Mouse (Mus musculus) forebrain, postnatal 0 days (tissue): ENCODE results near the gene Prpf31. TPM values are rescaled to one million over a fixed set of nuclear protein-coding genes. Genes with fewer than 3 reads are reported as not detected.

Source experiments
- ATAC-seq: fragments of 200-750 bp; cut with Nextera tagmentation; 2 replicates; pipeline ENCODE4 v1.8.0; 2017; ENCODE audit warnings: mild to moderate bottlenecking, moderate library complexity
- DNase-seq: peaks from one replicate; pipeline ENCODE4 v3.0.0-alpha.2; 2015
- H3K27ac ChIP-seq: fragments of 300-500 bp; sonication (generic); 2 replicates; pipeline ENCODE4 v1.5.1; 2014; ENCODE audit warnings: low read depth, mild to moderate bottlenecking, antibody characterized with exemption, low read length, moderate library complexity, mixed read lengths
- H3K27me3 ChIP-seq: fragments of 300-500 bp; sonication (generic); 2 replicates; pipeline ENCODE4 v1.6.1; 2014; ENCODE audit warnings: mild to moderate bottlenecking, low read length, mixed read lengths; ENCODE audit not compliant: insufficient read depth
- H3K36me3 ChIP-seq: fragments of 300-500 bp; sonication (generic); 2 replicates; pipeline ENCODE4 v1.6.1; 2014; ENCODE audit warnings: mild to moderate bottlenecking, moderate library complexity; ENCODE audit not compliant: insufficient read depth
- H3K4me1 ChIP-seq: fragments of 300-500 bp; sonication (generic); 2 replicates; pipeline ENCODE4 v1.6.1; 2014; ENCODE audit warnings: antibody characterized with exemption; ENCODE audit not compliant: insufficient read depth
- H3K4me2 ChIP-seq: fragments of 300-500 bp; sonication (generic); 2 replicates; pipeline ENCODE4 v1.6.1; 2014; ENCODE audit warnings: low read depth, mild to moderate bottlenecking, moderate library complexity
- H3K4me3 ChIP-seq: fragments of 300-500 bp; sonication (generic); 2 replicates; pipeline ENCODE4 v1.5.1; 2014; ENCODE audit warnings: low read depth, low read length, mixed read lengths
- H3K9ac ChIP-seq: fragments of 300-500 bp; sonication (generic); 2 replicates; pipeline ENCODE4 v1.6.1; 2014; ENCODE audit warnings: mild to moderate bottlenecking
- H3K9me3 ChIP-seq: fragments of 300-500 bp; sonication (generic); 2 replicates; pipeline ENCODE4 v1.6.1; 2016; ENCODE audit warnings: low read length
- CTCF ChIP-seq: sonication (generic); IDR thresholded peaks from 2 replicates; pipeline ENCODE4 v1.5.1; 2016; ENCODE audit warnings: antibody characterized with exemption, control low read depth, low read depth
- WGBS: fragments of 180-500 bp; shearing (Covaris S2); extraction: QIAGEN DNeasy Blood & Tissue Kit; methylation state at CpG from one replicate; pipeline ENCODE4 v1.1.7; 2014; 5-methylcytosine and 5-hydroxymethylcytosine counted together
- polyA plus RNA-seq: library from polyadenylated mRNA; unstranded; fragments of >200 nt; fragmentation: Nextera tagmentation; extraction: Ambion mirVana; gene quantifications from 2 replicates; pipeline ENCODE4 v1.2.1, GENCODE M21; 2015
- total RNA-seq: library from RNA; depleted of rRNA; stranded (reverse); fragments of >200 nt; gene quantifications from 2 replicates; pipeline ENCODE4 v1.2.3, GENCODE M21; 2014

Prpf31 gene
- total and polyA plus RNA-seq, 2 experiments from 2014 or later: 63.5 to 77.8 TPM

- ATAC-seq: no peak
- Histone ChIP-seq H3K36me3 (no peaks in the 10 kb centered on the region), H3K4me3 (no peak overlapping the region), H3K9me3 (no peaks in the 10 kb centered on the region), H3K4me2 (no peak overlapping the region), H3K27me3 (no peaks in the 10 kb centered on the region), H3K4me1 (no peaks in the 10 kb centered on the region), H3K9ac (no peak overlapping the region), H3K27ac (no peak overlapping the region)
- DNase-seq: no peak
- WGBS: 59% methylated on average over 3 of the region's 3 CpGs
- TF ChIP-seq CTCF: no peak
These were observed 20.7 kb upstream of the Prpf31 start for GRCm38 (mm10) chr7:3609082-3609481.

GRCm38 (mm10) chr7:3610437-3610836 lies 19.3 kb upstream of the Prpf31 start:
- no peaks in the 10 kb centered on the region for H3K9me3 ChIP-seq
- DNase-seq (no peak), ATAC-seq (no peak)
- H3K4me3 ChIP-seq: no peak overlapping the region
- H3K4me1 ChIP-seq: no peaks in the 10 kb centered on the region
- H3K9ac ChIP-seq: no peak overlapping the region
- 96% methylated on average over 3 of the region's 3 CpGs for WGBS
- no peak overlapping the region for H3K27ac ChIP-seq
- TF ChIP-seq CTCF: no peak
- no peak overlapping the region for H3K4me2 ChIP-seq
- no peaks in the 10 kb centered on the region for H3K36me3 ChIP-seq
- H3K27me3 ChIP-seq: no peaks in the 10 kb centered on the region

- H3K27ac ChIP-seq: no peak overlapping the region
- no peaks in the 10 kb centered on the region for H3K9me3 ChIP-seq
- H3K36me3 ChIP-seq: no peaks in the 10 kb centered on the region
- no peaks in the 10 kb centered on the region for H3K4me1 ChIP-seq
- no peak overlapping the region for H3K4me3 ChIP-seq
- DNase-seq (no peak), ATAC-seq (no peak)
- H3K27me3 ChIP-seq: no peaks in the 10 kb centered on the region
- H3K9ac ChIP-seq: no peak overlapping the region
- no peak overlapping the region for H3K4me2 ChIP-seq
- no peak for TF ChIP-seq CTCF
- WGBS: 94% methylated on average over 13 of the region's 13 CpGs
These were observed 18.8 kb upstream of the Prpf31 start for GRCm38 (mm10) chr7:3611006-3611405.

- Histone ChIP-seq H3K9ac (no peak overlapping the region), H3K4me3 (no peak overlapping the region), H3K4me1 (peaks cover 4% of the 10 kb centered on the region; the same call in 1 of the 2 replicates), H3K9me3 (no peaks in the 10 kb centered on the region), H3K27me3 (no peaks in the 10 kb centered on the region), H3K36me3 (peaks cover 2% of the 10 kb centered on the region; the same call in 1 of the 2 replicates), H3K27ac (no peak overlapping the region), H3K4me2 (no peak overlapping the region)
- TF ChIP-seq CTCF: no peak
- ATAC-seq (no peak), DNase-seq (no peak)
- 80% methylated on average over 3 of the region's 3 CpGs for WGBS
These were observed 15.8 kb upstream of the Prpf31 start for GRCm38 (mm10) chr7:3614021-3614420.

GRCm38 (mm10) chr7:3616057-3616388 lies 13.8 kb upstream of the Prpf31 start, which contains the start of gene Oscar:
Oscar (minus strand) TSS chr7:3616157.
- Histone ChIP-seq H3K36me3 (peaks cover 18% of the 10 kb centered on the region), H3K4me3 (peak within 1 kb of the TSS; percentile 74), H3K4me1 (peaks cover 4% of the 10 kb centered on the region; the same call in 1 of the 2 replicates), H3K27me3 (no peaks in the 10 kb centered on the region), H3K9ac (peak within 1 kb of the TSS; percentile 87; the same call in 1 of the 2 replicates), H3K4me2 (peak within 1 kb of the TSS; percentile 79; the same call in 1 of the 2 replicates), H3K27ac (0 out of 2 replicates have a peak within 1 kb of the TSS, but pooled peaks have one; percentile 77), H3K9me3 (no peaks in the 10 kb centered on the region)
- 85% methylated on average over 4 of the region's 4 CpGs for WGBS
- TF ChIP-seq CTCF: no peak
- DNase-seq (no peak), ATAC-seq (no peak)

GRCm38 (mm10) chr7:3616389-3617241 lies 13.2 kb upstream of the Prpf31 start:
- Histone ChIP-seq H3K4me1 (peaks cover 4% of the 10 kb centered on the region; the same call in 1 of the 2 replicates), H3K4me3 (peak overlapping the region; percentile 74), H3K27ac (0 out of 2 replicates have a peak overlapping the region, but pooled peaks have one; percentile 77), H3K9ac (peak overlapping the region; percentile 87; the same call in 1 of the 2 replicates), H3K36me3 (peaks cover 24% of the 10 kb centered on the region), H3K27me3 (no peaks in the 10 kb centered on the region), H3K9me3 (no peaks in the 10 kb centered on the region), H3K4me2 (peak overlapping the region; percentile 79; the same call in 1 of the 2 replicates)
- WGBS: 40% methylated on average over 6 of the region's 6 CpGs
- TF ChIP-seq CTCF: peak; percentile 80
- ATAC-seq (peak; percentile 65), DNase-seq (no peak)
